Mouse (Mus musculus): ENCODE measurements at regions not wholly inside any gene's neighbourhood (a gene's known extent, or its start where the extent isn't known, plus 50 kb on each side); places are given as distances from the start of the nearest gene placed in this dataset.

DNA sequence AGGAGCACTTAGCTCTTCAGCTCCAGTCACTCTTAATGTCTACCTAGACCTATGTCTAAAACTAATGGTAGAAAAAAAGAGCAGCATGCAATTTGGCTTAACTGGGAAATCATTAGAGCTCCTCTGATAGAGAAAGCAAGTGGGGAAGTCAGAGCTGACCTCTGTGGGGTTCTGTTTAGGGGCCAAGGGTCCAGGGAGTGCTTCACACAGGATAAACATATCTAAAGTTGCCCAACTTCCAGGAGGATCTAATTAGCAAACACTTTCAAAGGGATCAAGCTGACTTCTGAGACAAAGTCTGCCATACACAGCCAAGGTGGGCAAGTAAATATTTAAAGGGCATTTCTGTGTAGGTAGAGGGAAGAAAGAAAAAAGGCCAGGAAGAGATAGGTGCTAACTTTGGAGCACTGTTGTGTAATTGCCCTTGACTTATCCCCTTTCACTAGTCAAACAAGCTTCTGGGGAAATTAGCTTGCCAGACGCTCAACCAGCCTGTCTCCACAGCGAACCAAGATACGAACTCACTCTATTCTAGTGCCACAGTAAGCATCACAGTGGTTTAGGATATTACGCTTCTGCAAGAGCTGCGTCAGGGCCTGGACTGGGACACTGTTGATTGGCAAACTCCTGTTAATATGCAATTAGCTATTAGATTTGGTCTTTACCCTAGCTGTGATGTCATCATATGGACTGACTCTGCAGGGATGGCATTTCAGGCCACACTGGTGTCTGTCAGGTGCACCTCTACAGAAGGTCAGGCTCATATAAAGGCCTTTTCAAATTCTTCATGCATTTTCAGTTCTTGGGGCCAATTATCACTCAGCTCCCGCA lies 1413.9 kb upstream of the A1bg start:
- Histone ChIP-seq H3K36me3 (no peaks in the 10 kb centered on the region), H3K9me3 (no peaks in the 10 kb centered on the region), H3K9ac (no peak overlapping the region), H3K4me3 (no peak overlapping the region), H3K4me1 (no peaks in the 10 kb centered on the region), H3K27ac (no peak overlapping the region), H3K27me3 (no peaks in the 10 kb centered on the region), H3K4me2 (replicated peaks) (no peak overlapping the region)
- no peak for ATAC-seq (ENCODE audit: low FRiP score, low read depth)
- WGBS: 79% methylated on average over 6 of the region's 6 CpGs

DNA sequence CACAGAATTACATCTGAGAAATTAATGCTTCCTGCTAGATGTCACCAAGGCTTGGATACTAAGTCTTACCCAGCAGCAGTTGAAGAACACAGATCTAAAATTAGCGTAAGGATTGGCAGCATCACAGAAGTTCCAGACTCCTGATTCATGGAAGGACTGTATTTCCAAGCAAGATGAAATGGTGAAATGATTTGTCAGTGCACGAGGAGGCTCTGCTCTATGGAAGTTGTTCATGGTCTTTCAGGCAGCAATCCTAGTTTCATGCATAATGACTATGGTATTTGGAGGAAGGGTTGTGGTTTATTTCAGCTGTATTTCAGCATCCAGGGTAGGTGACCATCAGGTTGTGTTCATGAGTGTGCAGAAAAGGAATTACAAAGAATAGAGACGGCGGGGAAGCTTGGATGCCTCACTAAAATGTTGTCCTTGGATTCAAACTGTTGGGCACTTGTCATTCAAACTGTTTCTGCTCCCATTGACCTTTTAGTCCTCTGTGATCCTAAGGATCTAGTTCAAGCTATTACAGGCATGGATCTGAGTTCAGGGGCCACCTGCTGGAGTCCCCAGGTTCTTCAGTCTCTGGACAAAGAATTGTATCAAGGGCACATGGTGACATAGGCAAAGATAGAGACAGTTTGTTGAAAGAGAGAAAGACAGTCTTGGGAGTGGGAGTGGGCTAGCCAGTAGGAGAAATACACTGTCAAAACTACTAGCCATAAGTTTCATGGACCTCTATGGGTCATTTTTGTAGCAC lies 1411.6 kb upstream of the A1bg start:
- H3K9me3 ChIP-seq: no peaks in the 10 kb centered on the region
- no peaks in the 10 kb centered on the region for H3K36me3 ChIP-seq
- no peak for ATAC-seq (ENCODE audit: low FRiP score, low read depth)
- no peak overlapping the region for H3K4me3 ChIP-seq
- no peak overlapping the region for H3K9ac ChIP-seq
- no peak overlapping the region for H3K4me2 ChIP-seq (replicated peaks)
- no peaks in the 10 kb centered on the region for H3K27me3 ChIP-seq
- H3K4me1 ChIP-seq: no peaks in the 10 kb centered on the region
- 92% methylated on average over 4 of the region's 4 CpGs for WGBS
- H3K27ac ChIP-seq: no peak overlapping the region

DNA sequence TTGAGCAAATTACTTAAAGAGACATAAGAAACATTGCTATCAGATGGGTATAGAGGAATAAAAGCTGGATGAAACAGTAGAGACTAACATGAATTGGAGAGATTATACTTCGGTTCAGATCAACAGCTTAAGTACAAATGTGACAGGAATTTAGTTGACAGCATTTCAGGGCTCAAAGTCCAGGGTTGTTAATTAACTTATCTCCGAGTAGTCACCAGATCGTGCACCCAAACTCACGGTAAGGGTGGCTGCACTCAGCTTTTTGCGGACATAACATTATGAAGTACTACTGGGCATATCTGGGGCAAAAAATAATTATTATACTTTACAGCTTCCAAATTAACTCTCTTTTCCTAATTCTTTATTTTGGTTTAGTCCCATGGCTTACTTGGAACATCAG lies 1409.3 kb upstream of the A1bg start:
- Histone ChIP-seq H3K27ac (no peak overlapping the region), H3K9me3 (no peaks in the 10 kb centered on the region), H3K36me3 (no peaks in the 10 kb centered on the region), H3K4me3 (no peak overlapping the region), H3K27me3 (no peaks in the 10 kb centered on the region), H3K9ac (no peak overlapping the region), H3K4me2 (replicated peaks) (no peak overlapping the region), H3K4me1 (peaks cover 12% of the 10 kb centered on the region)
- ATAC-seq (ENCODE audit: low FRiP score, low read depth): no peak
- WGBS: 87% methylated on average over 5 of the region's 5 CpGs

GRCm38 (mm10) chr15:62331138-62331800 lies 1408.5 kb upstream of the A1bg start:
- H3K36me3 ChIP-seq: no peaks in the 10 kb centered on the region
- no peak overlapping the region for H3K4me3 ChIP-seq
- H3K27ac ChIP-seq: no peak overlapping the region
- H3K4me1 ChIP-seq: peaks cover 12% of the 10 kb centered on the region
- 86% methylated on average over 3 of the region's 3 CpGs for WGBS
- H3K27me3 ChIP-seq: no peaks in the 10 kb centered on the region
- no peak overlapping the region for H3K9ac ChIP-seq
- no peak overlapping the region for H3K4me2 ChIP-seq (replicated peaks)
- H3K9me3 ChIP-seq: no peaks in the 10 kb centered on the region
- no peak for ATAC-seq (ENCODE audit: low FRiP score, low read depth)

DNA sequence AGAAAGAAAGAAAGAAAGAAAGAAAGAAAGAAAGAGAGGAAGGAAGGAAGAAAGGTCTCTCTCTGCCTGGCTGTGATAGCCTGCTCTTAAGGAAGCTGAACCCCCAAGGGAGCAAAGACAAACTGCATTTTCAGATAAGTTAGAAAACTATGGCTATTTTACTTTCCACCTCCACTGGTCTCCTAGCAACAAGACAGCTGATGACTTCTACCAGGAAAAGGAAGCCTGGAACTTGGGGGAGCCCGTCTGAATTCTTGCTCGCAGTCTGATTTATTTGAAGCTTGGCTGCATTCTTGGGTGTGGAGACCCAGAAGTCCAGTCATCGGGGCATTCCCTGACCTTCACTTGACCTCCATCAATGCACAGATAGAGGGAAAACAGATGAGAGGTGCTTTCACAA lies 1406.1 kb upstream of the A1bg start:
- H3K36me3 ChIP-seq: no peaks in the 10 kb centered on the region
- no peak overlapping the region for H3K27ac ChIP-seq
- H3K9ac ChIP-seq: no peak overlapping the region
- no peak for ATAC-seq (ENCODE audit: low FRiP score, low read depth)
- no peaks in the 10 kb centered on the region for H3K27me3 ChIP-seq
- no peaks in the 10 kb centered on the region for H3K9me3 ChIP-seq
- no peak overlapping the region for H3K4me2 ChIP-seq (replicated peaks)
- peaks cover 12% of the 10 kb centered on the region for H3K4me1 ChIP-seq
- 4% methylated on average over 3 of the region's 3 CpGs for WGBS
- H3K4me3 ChIP-seq: no peak overlapping the region

DNA sequence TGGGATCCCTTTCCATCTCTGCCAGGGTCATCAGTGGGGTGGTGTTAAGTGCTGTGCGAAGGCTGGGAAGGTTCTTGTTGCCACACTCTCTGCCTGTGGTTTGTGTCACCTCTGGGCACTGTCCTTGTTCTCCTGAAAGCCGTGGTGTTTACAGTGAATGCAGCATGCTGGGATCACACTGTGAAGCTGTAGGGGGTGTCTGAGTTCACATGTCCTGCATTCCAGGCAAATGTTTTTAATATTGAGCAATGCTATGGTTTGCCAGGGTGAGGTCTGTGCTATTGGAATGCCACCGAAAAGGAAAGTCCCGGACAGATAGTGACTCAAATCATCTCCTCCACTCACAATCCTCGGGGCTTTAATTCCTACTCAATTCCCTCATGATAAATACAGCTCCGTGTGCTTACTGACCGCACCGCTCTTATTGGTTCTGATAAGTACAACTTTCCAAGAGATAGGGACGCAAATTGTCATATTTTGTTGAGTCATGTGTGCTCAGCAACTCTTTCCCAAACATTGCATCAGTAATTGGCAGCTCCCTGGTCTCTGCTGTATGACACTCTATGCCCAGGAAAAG lies 1405.6 kb upstream of the A1bg start:
- no peak overlapping the region for H3K4me2 ChIP-seq (replicated peaks)
- ATAC-seq (ENCODE audit: low FRiP score, low read depth): peak; percentile 40

GRCm38 (mm10) chr15:62327481-62327880 lies 1404.7 kb upstream of the A1bg start:
- Histone ChIP-seq H3K27me3 (no peaks in the 10 kb centered on the region), H3K27ac (no peak overlapping the region), H3K36me3 (no peaks in the 10 kb centered on the region), H3K4me2 (replicated peaks) (no peak overlapping the region), H3K9ac (no peak overlapping the region), H3K4me3 (no peak overlapping the region), H3K4me1 (peaks cover 12% of the 10 kb centered on the region), H3K9me3 (no peaks in the 10 kb centered on the region)
- no peak; the same call in 1 of the 2 replicates for ATAC-seq (ENCODE audit: low FRiP score, low read depth)
- 37% methylated on average over 2 of the region's 2 CpGs for WGBS

More for the DNA sequence above, 1405.6 kb upstream of the A1bg start:
- 51% methylated on average over 9 of the region's 9 CpGs for WGBS
- peaks cover 12% of the 10 kb centered on the region for H3K4me1 ChIP-seq
- H3K27ac ChIP-seq: no peak overlapping the region
- H3K9ac ChIP-seq: no peak overlapping the region
- H3K4me3 ChIP-seq: no peak overlapping the region
- no peaks in the 10 kb centered on the region for H3K36me3 ChIP-seq
- H3K9me3 ChIP-seq: no peaks in the 10 kb centered on the region
- no peaks in the 10 kb centered on the region for H3K27me3 ChIP-seq

DNA sequence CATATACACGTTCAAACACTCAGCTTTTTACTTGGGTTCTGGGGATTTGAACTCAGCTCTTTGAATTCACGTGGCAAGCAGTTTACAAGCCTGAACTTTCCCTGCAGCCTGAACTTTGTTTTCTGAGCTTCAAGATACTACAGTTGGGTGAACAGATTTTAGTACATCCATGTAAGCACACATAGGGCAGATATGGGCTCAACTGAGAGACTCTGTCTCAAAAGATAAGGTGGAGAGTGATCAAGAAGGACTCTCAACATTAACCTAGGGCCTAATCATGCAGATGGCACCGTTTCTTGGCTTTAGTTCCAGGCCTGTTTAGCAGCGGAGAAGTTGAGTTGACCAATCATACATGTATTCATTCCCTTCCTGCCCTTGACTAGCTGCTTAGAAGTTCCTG lies 1403.7 kb upstream of the A1bg start:
- Histone ChIP-seq H3K36me3 (no peaks in the 10 kb centered on the region), H3K4me1 (peaks cover 12% of the 10 kb centered on the region), H3K27me3 (no peaks in the 10 kb centered on the region), H3K9me3 (no peaks in the 10 kb centered on the region), H3K4me2 (replicated peaks) (no peak overlapping the region), H3K27ac (no peak overlapping the region), H3K9ac (no peak overlapping the region), H3K4me3 (no peak overlapping the region)
- WGBS: 90% methylated on average over 4 of the region's 4 CpGs
- ATAC-seq (ENCODE audit: low FRiP score, low read depth): no peak

- Histone ChIP-seq H3K4me3 (no peak overlapping the region), H3K27ac (no peak overlapping the region), H3K27me3 (no peaks in the 10 kb centered on the region), H3K9ac (no peak overlapping the region), H3K4me1 (peaks cover 12% of the 10 kb centered on the region), H3K4me2 (replicated peaks) (no peak overlapping the region), H3K9me3 (no peaks in the 10 kb centered on the region), H3K36me3 (no peaks in the 10 kb centered on the region)
- WGBS: 79% methylated on average over 1 of the region's 1 CpGs
- ATAC-seq (ENCODE audit: low FRiP score, low read depth): no peak
Observed at GRCm38 (mm10) chr15:62325451-62326290, 1402.9 kb upstream of the A1bg start.

DNA sequence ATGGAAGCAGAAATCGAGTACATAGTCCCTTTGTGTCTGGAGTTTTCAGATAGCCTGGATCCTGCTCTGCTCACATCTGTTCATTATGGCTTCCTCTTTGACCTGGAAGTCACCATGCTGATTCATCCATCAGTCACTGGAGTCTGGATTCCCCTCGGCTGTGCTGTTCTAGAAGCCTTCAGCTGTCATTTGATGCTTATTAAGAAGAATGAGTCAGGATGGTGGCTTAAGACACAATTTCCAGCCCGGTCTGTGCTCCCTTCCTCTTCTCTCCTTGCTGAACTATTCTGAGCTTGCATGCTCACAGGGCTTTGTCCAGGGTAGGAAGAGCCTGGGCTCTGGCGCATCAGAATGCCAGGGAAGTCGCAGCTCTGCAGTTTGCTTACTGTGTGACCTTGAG lies 1398.2 kb upstream of the A1bg start:
- H3K4me1 ChIP-seq: no peaks in the 10 kb centered on the region
- no peak overlapping the region for H3K27ac ChIP-seq
- ATAC-seq (ENCODE audit: low FRiP score, low read depth): no peak
- no peak overlapping the region for H3K4me3 ChIP-seq
- no peaks in the 10 kb centered on the region for H3K9me3 ChIP-seq
- no peak overlapping the region for H3K4me2 ChIP-seq (replicated peaks)
- WGBS: 68% methylated on average over 5 of the region's 5 CpGs
- no peaks in the 10 kb centered on the region for H3K27me3 ChIP-seq
- no peaks in the 10 kb centered on the region for H3K36me3 ChIP-seq
- H3K9ac ChIP-seq: no peak overlapping the region

GRCm38 (mm10) chr15:62314449-62314848 lies 1391.6 kb upstream of the A1bg start:
- H3K4me2 ChIP-seq (replicated peaks): no peak overlapping the region
- no peak overlapping the region for H3K4me3 ChIP-seq
- no peaks in the 10 kb centered on the region for H3K36me3 ChIP-seq
- no peak overlapping the region for H3K27ac ChIP-seq
- H3K4me1 ChIP-seq: no peaks in the 10 kb centered on the region
- no peaks in the 10 kb centered on the region for H3K27me3 ChIP-seq
- ATAC-seq (ENCODE audit: low FRiP score, low read depth): no peak
- no peaks in the 10 kb centered on the region for H3K9me3 ChIP-seq
- 40% methylated on average over 2 of the region's 2 CpGs for WGBS
- H3K9ac ChIP-seq: no peak overlapping the region

Data from limb, embryonic 13.5 days (tissue).